Mouse (Mus musculus): Measurements from ENCODE around the gene Lamtor5. TPM values are rescaled to one million over a fixed set of nuclear protein-coding genes. Genes with fewer than 3 reads are reported as not detected.

Lamtor5 gene
- polyA plus RNA-seq, 2 experiments = 101 to 202 TPM

- no peak for TF ChIP-seq POLR2A (IDR thresholded peaks at IDR 0.05; ENCODE audit: borderline replicate concordance, extremely low read depth, insufficient read depth, insufficient read length)
- Histone ChIP-seq H3K9ac (ENCODE audit: low read depth, low read length, severe bottlenecking) (no peak overlapping the region), H3K9me3 (ENCODE audit: control insufficient read depth, low read length) (no peaks in the 10 kb centered on the region), H3K27me3 (ENCODE audit: control insufficient read depth, insufficient read depth, low read length) (no peaks in the 10 kb centered on the region), H3K4me1 (ENCODE audit: control insufficient read depth, insufficient read depth, low read length) (peaks cover 7% of the 10 kb centered on the region; the same call in 1 of the 2 replicates), H3K4me2 (replicated peaks; ENCODE audit: low read depth, low read length, severe bottlenecking) (no peak overlapping the region), H3K27ac (replicated peaks; ENCODE audit: low read depth, low read length) (no peak overlapping the region), H3K4me3 (replicated peaks; ENCODE audit: low read length) (no peak overlapping the region), H3K36me3 (ENCODE audit: control insufficient read depth, insufficient read depth, low read length) (peaks cover 6% of the 10 kb centered on the region)
- no peak for ATAC-seq (ENCODE audit: low FRiP score, low read depth)
- 81% methylated on average over 3 of the region's 3 CpGs for WGBS
- DNase-seq (ENCODE audit: low spot score) = no peak
Observed at GRCm38 (mm10) chr3:107317338-107317737, 38.7 kb downstream of the Lamtor5 start.

GRCm38 (mm10) chr3:107321141-107321540 lies 42.5 kb downstream of the Lamtor5 start:
- Histone ChIP-seq H3K9me3 (ENCODE audit: control insufficient read depth, low read length) (no peaks in the 10 kb centered on the region), H3K9ac (ENCODE audit: low read depth, low read length, severe bottlenecking) (no peak overlapping the region), H3K36me3 (ENCODE audit: control insufficient read depth, insufficient read depth, low read length) (peaks cover 33% of the 10 kb centered on the region), H3K4me1 (ENCODE audit: control insufficient read depth, insufficient read depth, low read length) (peaks cover 12% of the 10 kb centered on the region), H3K27ac (replicated peaks; ENCODE audit: low read depth, low read length) (no peak overlapping the region), H3K4me3 (replicated peaks; ENCODE audit: low read length) (no peak overlapping the region), H3K4me2 (replicated peaks; ENCODE audit: low read depth, low read length, severe bottlenecking) (no peak overlapping the region), H3K27me3 (ENCODE audit: control insufficient read depth, insufficient read depth, low read length) (no peaks in the 10 kb centered on the region)
- ATAC-seq (ENCODE audit: low FRiP score, low read depth) = no peak
- DNase-seq (ENCODE audit: low spot score) = no peak
- TF ChIP-seq POLR2A (IDR thresholded peaks at IDR 0.05; ENCODE audit: borderline replicate concordance, extremely low read depth, insufficient read depth, insufficient read length) = no peak
- WGBS = 90% methylated on average over 2 of the region's 2 CpGs

- Histone ChIP-seq H3K4me1 (ENCODE audit: control insufficient read depth, insufficient read depth, low read length) (peaks cover 12% of the 10 kb centered on the region), H3K9ac (ENCODE audit: low read depth, low read length, severe bottlenecking) (no peak overlapping the region), H3K27ac (replicated peaks; ENCODE audit: low read depth, low read length) (no peak overlapping the region), H3K4me3 (replicated peaks; ENCODE audit: low read length) (no peak overlapping the region), H3K9me3 (ENCODE audit: control insufficient read depth, low read length) (no peaks in the 10 kb centered on the region), H3K27me3 (ENCODE audit: control insufficient read depth, insufficient read depth, low read length) (no peaks in the 10 kb centered on the region), H3K36me3 (ENCODE audit: control insufficient read depth, insufficient read depth, low read length) (peaks cover 35% of the 10 kb centered on the region), H3K4me2 (replicated peaks; ENCODE audit: low read depth, low read length, severe bottlenecking) (no peak overlapping the region)
- ATAC-seq (ENCODE audit: low FRiP score, low read depth) (no peak), DNase-seq (ENCODE audit: low spot score) (no peak)
- TF ChIP-seq POLR2A (IDR thresholded peaks at IDR 0.05; ENCODE audit: borderline replicate concordance, extremely low read depth, insufficient read depth, insufficient read length) = no peak
Observed at GRCm38 (mm10) chr3:107321776-107322175, 43.1 kb downstream of the Lamtor5 start.

DNA sequence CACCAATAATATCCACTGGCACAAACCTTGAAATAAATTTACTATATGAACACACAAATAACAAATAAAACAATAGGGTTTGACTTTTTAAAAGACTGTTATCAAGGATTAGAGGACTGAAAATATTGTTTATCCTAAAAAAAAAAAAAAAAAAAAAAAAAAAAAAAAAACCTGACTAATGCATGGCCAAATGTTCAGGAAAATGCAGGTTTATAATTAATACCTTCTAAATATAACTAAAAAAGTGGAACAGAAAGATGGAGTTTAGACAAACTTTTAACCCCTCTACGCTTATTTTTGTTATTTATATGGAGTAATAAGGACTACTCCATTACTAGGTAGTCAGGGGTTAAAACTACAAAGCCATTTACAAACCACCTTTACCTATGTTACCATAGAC lies 47.8 kb downstream of the Lamtor5 start:
- DNase-seq (ENCODE audit: low spot score) (no peak), ATAC-seq (ENCODE audit: low FRiP score, low read depth) (no peak)
- Histone ChIP-seq H3K36me3 (ENCODE audit: control insufficient read depth, insufficient read depth, low read length) (peaks cover 50% of the 10 kb centered on the region), H3K27ac (replicated peaks; ENCODE audit: low read depth, low read length) (no peak overlapping the region), H3K9me3 (ENCODE audit: control insufficient read depth, low read length) (no peaks in the 10 kb centered on the region), H3K4me1 (ENCODE audit: control insufficient read depth, insufficient read depth, low read length) (peaks cover 27% of the 10 kb centered on the region), H3K27me3 (ENCODE audit: control insufficient read depth, insufficient read depth, low read length) (no peaks in the 10 kb centered on the region), H3K4me3 (replicated peaks; ENCODE audit: low read length) (no peak overlapping the region), H3K9ac (ENCODE audit: low read depth, low read length, severe bottlenecking) (no peak overlapping the region), H3K4me2 (replicated peaks; ENCODE audit: low read depth, low read length, severe bottlenecking) (no peak overlapping the region)
- 91% methylated on average over 1 of the region's 1 CpGs for WGBS
- no peak for TF ChIP-seq POLR2A (IDR thresholded peaks at IDR 0.05; ENCODE audit: borderline replicate concordance, extremely low read depth, insufficient read depth, insufficient read length)

DNA sequence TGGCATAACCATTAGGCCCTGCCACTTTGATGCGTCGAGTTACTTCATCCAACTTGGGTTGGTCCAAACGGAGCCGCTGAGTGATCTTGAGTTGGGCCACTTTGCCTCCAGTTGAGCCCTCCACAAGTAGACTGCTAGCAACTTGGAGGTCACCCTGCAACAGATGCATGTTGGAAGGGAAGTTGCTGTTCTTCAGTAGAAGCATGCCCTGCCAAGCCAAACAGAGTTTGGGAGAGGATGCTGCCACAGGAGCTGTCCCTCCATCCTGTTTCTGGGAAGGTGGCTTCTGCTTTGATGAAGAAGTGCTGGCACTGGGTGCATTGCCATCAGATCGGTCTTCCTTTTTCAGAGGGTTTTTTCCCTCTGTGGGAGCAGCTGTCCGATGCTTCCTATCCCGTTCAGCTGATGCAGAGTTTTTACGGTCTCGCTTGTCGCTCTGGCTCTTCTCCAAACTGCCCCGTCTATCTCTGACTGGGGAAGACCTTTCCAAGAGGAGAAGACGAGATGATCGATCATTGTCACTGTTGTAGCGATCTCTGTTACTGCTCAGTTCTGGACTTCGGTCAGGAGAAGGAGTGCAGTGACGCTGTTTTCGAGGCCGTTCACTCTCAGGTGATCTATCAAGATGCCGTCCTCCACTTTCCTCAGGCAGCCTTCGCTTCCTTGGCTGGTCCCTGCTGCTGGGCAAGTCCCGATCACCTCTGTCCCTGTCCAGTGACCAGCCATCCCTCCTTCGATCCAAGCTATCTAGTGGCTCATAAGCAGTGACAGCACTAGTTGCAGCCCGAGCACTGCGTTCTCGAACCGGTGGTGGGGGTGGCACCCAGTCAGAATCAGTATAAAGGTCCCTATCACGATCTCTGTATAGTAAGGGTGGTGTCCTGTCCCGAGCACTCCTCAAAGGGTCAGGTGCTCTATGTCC lies 52.1 kb downstream of the Lamtor5 start:
- WGBS = 70% methylated on average over 28 of the region's 28 CpGs
- no peak for TF ChIP-seq POLR2A (IDR thresholded peaks at IDR 0.05; ENCODE audit: borderline replicate concordance, extremely low read depth, insufficient read depth, insufficient read length)
- Histone ChIP-seq H3K9me3 (ENCODE audit: control insufficient read depth, low read length) (no peaks in the 10 kb centered on the region), H3K4me1 (ENCODE audit: control insufficient read depth, insufficient read depth, low read length) (peaks cover 21% of the 10 kb centered on the region), H3K4me2 (replicated peaks; ENCODE audit: low read depth, low read length, severe bottlenecking) (peak overlapping the region; percentile 93), H3K36me3 (ENCODE audit: control insufficient read depth, insufficient read depth, low read length) (peaks cover 30% of the 10 kb centered on the region), H3K27ac (replicated peaks; ENCODE audit: low read depth, low read length) (no peak overlapping the region), H3K9ac (ENCODE audit: low read depth, low read length, severe bottlenecking) (peak overlapping the region; percentile 91; the same call in 1 of the 2 replicates), H3K27me3 (ENCODE audit: control insufficient read depth, insufficient read depth, low read length) (no peaks in the 10 kb centered on the region), H3K4me3 (replicated peaks; ENCODE audit: low read length) (peak overlapping the region; percentile 98)
- DNase-seq (ENCODE audit: low spot score) (no peak), ATAC-seq (ENCODE audit: low FRiP score, low read depth) (no peak)
